Mouse (Mus musculus): ENCODE measurements around the gene Ccdc14. TPM values are rescaled to one million over a fixed set of nuclear protein-coding genes. Genes with fewer than 3 reads are reported as not detected.

Gene Ccdc14
- polyA plus RNA-seq, 1 experiment: 1.1 TPM

- no peak overlapping the region for H3K4me3 ChIP-seq (ENCODE audit: extremely low read depth, insufficient read depth, insufficient read length)
- H3K4me1 ChIP-seq (ENCODE audit: control insufficient read depth, insufficient read depth, insufficient read length): no peaks in the 10 kb centered on the region
- 45% methylated on average over 4 of the region's 4 CpGs for WGBS
- no peak overlapping the region for H3K27ac ChIP-seq (ENCODE audit: insufficient read depth, low read length)
- TF ChIP-seq POLR2A (IDR thresholded peaks at IDR 0.05; ENCODE audit: low read depth, low read length): no peak
- no peak for TF ChIP-seq CTCF (IDR thresholded peaks at IDR 0.05; ENCODE audit: extremely low read depth, insufficient read depth, insufficient read length, insufficient replicate concordance)
- no peaks in the 10 kb centered on the region for H3K27me3 ChIP-seq (ENCODE audit: control insufficient read depth, insufficient read depth, low read length)
- H3K36me3 ChIP-seq (ENCODE audit: control insufficient read depth, insufficient read depth, low read length): no peaks in the 10 kb centered on the region
- DNase-seq (ENCODE audit: low read depth in 1 of 2, low spot score in 2 of 2): no peak
These were observed 82.1 kb downstream of the Ccdc14 start for GRCm38 (mm10) chr16:34772445-34773032.

Other genes starting within 250 kb of the Ccdc14 start
- gene Kalrn, start 117.1 kb upstream of the Ccdc14 start, polyA plus RNA-seq (2012; rRNA removed): 7.6 and 7.8 TPM in 2 replicates
- not detected in 2 replicates for gene Ropn1, start 40.7 kb upstream of the Ccdc14 start, polyA plus RNA-seq (2012; rRNA removed)
- gene Mylk, start 54.6 kb downstream of the Ccdc14 start, polyA plus RNA-seq (2012; rRNA removed): 41.9 and 47.5 TPM in 2 replicates

Measured in spleen, adult 2 months (tissue).